Mouse (Mus musculus): ENCODE results near the gene Srbd1. TPM values are rescaled to one million over a fixed set of nuclear protein-coding genes. Genes with fewer than 3 reads are reported as not detected.

Gene Srbd1
- polyA plus RNA-seq, 1 experiment, result 9.0 TPM

DNA sequence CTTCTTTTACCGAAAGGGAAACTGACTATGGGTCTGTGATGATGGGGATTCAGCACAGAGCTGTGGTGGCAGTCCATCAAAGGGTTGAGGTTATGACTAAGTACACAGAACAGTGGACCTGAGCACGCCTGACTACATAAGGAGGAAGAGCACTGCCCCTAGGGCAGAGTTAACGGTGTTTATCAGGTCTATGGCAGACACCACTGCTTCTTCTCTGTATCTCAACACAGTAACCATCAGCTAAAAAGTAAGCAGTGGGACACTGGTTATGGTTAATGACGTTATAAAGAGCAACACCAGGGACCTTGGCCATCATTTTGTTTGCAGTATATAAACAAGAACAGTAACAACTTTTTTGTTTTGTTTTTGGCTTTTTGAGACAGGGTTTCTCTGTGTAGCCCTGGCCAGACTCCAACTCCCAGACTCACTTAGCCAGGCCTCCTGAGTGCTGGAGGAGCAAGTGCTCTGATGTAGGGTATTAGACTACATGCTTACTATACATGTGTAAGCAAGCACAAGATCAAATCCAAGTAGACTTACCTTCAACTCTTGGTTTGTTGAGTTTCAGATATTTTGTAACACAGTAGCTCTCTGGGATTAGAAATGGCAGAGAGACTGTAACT lies 117.3 kb downstream of the Srbd1 start:
- no peak for TF ChIP-seq GATA1 (IDR thresholded peaks at IDR 0.05; ENCODE audit: low read length)

DNA sequence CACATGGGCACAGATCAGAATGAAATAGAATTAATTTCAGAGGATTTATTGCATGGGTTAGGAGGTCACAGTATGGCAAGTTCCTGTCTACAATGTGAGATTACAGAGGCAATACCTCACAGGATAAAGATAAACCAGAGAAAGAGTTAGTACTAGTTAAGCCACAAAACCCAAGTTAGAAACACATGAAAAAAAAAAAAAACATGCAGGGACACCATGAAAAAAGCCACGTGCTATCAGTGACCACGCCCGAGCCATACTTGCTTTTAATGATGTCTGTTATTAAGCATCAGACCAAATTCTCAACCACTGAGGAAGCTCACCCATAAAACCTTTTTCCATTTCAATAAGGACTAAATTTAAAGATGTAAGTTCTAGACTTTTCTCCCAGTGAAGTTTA lies 120.4 kb downstream of the Srbd1 start:
- no peak for TF ChIP-seq GATA1 (IDR thresholded peaks at IDR 0.05; ENCODE audit: low read length)

DNA sequence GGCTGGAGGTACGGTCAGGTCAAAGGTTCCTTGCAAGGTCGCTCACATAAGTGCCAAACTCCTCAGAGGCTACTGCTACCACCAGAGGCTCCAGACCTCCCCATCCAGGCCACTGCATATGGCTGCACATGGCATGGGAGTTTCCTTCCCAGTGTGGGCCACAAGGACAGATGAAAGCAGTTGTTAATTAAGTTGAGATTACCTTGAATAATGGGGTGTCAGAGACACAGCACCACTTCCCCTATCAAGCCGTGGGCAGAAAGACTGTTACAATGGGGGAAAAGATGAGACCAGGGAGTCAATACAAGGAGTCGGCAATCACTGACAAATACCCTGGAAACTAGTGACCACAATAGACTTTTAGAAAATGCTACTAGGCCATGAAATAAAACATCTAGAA lies 122.6 kb downstream of the Srbd1 start:
- no peak for TF ChIP-seq GATA1 (IDR thresholded peaks at IDR 0.05; ENCODE audit: low read length)

DNA sequence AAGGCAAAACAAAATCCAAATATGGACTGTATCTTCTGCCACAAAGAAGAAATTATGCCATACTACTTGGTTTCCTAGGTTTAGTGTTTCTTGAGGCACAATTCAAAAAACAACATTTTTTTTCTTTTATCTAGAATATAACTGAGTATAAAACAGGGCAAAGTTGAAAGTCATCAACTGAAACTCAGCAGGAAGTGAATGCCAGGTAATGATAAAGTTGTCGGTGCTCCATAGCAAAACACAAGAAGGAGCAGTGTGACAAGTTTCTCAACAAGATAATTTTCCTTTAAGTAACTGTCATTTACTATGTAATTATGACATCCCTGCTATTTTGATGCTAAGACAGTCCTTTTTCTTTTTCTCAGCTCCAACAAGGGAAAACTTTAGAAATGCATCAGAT lies 123.2 kb downstream of the Srbd1 start:
- TF ChIP-seq GATA1 (IDR thresholded peaks at IDR 0.05; ENCODE audit: low read length), result no peak

DNA sequence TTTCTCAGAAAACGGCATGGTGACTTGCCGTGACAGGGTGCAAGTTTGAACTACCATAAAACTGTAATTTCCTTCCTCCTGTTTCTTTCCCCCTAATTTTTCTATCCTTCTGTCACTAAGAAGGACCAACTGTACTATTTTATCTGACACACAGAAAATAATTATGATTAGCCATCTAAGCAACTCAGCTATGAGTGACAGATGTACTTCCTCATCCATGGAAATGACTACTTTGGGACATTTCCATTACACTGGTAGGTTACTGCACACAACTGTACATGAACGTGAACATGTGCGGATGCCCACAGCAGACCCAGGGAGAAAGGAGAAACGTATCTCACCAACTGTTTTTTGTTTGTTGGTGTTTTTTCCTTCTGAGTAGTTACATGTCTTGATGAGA lies 123.7 kb downstream of the Srbd1 start:
- no peak for TF ChIP-seq GATA1 (IDR thresholded peaks at IDR 0.05; ENCODE audit: low read length)

DNA sequence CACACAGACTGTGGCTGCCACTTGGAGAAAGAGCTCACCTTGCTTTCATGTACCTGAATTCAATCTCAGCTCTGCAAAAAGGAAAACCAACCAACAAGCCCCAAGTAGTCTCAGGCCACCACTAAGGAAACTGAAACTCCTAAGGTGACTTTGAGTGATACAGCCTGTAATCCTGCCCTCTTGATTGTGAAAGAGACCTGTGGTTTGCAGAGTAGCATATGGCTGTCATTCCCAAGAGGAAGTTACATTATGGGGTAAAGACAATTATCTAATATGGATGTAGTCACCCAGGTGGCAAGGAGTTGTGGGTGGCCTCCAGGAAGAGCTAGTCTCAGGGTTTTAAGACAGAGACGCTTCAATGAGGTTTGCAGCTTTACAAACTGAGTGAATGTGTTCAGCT lies 125.2 kb downstream of the Srbd1 start:
- TF ChIP-seq GATA1 (IDR thresholded peaks at IDR 0.05; ENCODE audit: low read length), result no peak

DNA sequence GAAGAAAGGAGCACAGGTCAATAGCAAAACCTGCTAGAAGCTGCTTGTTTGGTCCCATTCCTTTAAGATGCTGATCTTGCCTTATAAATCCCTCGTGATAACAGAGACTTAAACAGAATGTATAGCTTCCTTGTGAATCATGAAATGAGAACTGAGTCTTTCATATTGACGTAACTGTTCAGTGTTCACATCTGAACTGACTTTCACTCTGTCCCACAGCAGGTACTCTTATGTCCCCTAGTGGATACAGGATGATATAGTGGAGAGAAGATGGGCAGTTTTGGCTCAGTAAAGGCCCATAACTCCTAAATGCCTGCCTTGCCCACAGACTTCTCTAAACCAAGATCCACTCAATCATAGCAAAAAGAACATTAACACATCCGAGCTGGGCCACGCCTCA lies 130.7 kb downstream of the Srbd1 start:
- TF ChIP-seq GATA1 (IDR thresholded peaks at IDR 0.05; ENCODE audit: low read length), result no peak

DNA sequence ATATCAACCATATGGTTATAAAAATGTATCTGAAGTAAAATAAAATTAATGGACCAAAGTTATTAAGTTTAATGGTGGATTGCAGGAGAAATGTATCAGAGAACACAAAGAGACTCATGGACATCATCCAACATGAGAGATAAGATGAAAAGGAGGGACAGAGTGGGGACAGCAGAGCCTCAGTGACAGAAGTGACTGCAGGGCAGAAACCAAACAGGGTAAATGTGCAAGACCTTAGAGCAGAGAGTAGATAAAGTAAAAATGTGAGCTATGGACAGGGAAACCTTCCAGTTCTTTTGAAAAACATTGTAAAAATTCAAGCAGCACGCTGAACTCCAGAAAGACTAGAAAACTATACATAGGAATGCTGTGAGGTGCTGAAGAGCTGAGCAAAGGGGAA lies 132.4 kb downstream of the Srbd1 start:
- TF ChIP-seq GATA1 (IDR thresholded peaks at IDR 0.05; ENCODE audit: low read length), result no peak

DNA sequence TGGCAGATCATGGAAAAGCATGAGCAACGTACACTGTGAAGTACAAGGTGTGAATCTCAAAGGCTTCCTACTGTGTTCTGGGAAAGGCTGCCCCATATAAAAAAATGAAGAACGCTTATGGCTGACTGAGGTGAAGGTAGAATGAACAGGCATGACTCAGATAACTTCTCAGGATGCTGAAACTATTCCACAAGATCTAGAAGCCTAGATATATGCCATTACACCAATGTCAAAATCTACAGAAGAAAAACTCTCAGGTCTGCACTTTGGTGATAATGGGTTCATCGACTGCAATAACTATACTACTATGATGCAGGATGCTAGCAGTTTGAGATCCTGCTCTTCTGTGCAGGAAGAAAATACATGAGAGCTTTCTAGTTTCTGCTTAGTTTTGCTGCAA lies 133.1 kb downstream of the Srbd1 start:
- TF ChIP-seq GATA1 (IDR thresholded peaks at IDR 0.05; ENCODE audit: low read length), result no peak

DNA sequence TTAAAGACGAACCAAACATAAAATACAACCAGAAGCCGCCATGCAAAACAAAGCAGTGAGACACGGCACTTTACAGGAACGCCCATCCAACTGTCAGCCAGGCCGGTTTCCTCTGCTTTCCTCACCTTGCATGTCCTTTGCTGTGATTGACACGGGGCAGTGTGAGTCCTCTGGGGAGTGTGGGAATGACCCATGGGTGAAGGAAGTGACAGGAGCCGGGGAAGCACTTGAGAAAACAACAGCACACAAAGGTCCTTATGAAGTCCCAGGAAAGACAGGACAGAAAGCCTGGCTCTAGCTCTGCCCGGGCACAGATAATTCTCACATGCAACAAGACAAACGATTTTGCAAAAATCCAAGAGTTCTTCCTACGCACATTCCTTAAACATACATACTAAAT lies 136.6 kb downstream of the Srbd1 start:
- no peak for TF ChIP-seq GATA1 (IDR thresholded peaks at IDR 0.05; ENCODE audit: low read length)

DNA sequence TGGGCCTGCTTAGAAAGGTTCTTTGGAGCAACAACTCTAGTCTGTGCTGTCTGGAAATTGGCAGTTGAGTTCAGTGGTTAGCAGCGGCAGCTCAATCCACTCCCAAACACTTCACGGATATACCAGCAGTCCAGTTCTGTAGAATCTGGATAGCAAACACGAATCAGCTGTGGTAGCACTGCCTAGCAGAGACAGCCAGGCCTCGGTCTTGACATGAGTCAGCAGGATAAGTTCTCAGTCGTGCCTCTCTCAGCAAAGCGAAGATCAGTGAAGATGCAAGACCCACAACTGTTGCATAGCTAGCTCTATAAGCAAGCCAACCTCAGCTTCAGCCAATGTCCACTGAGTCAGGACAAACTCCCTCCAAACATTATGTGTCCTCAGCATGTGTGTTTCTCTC lies 142.9 kb downstream of the Srbd1 start:
- TF ChIP-seq GATA1 (IDR thresholded peaks at IDR 0.05; ENCODE audit: low read length), result no peak

DNA sequence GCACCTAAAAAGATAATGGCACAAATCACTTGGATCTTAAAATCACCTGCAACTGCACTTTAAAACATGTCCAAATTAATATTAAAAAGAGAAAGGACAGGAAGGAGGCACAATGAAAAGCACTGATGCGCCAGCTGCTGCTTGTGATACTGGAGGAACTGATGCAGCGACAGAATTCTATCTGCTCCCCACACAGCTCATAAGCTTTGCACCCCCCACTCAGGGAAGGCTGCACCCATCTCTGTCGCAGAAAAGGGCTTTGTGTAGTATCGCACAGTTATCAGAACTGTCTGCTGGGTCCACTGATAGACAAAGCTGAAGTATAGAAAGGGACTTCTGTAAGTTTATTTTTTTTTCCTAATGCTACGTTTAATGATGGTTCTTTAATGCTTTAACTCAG lies 143.3 kb downstream of the Srbd1 start:
- TF ChIP-seq GATA1 (IDR thresholded peaks at IDR 0.05; ENCODE audit: low read length), result no peak

DNA sequence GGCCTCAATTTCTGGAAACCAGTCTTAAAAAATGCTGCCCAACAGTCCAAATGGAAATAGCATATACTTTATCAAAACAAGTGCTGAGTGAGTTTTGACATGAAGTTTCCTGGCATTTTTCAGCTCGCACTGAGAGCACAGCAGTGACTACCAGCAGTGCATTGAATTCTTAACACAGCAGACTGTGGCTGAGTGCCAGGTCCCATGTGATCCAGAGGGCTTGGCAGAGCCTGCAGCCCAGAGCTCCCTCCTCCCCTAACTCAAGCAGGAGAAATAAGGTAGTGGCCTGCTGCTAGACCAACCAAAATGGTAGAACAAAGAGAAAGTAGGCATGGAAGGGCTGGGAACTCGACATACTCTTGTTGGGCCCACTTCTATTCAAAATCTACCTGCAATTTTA lies 149.2 kb downstream of the Srbd1 start:
- no peak for TF ChIP-seq GATA1 (IDR thresholded peaks at IDR 0.05; ENCODE audit: low read length)

DNA sequence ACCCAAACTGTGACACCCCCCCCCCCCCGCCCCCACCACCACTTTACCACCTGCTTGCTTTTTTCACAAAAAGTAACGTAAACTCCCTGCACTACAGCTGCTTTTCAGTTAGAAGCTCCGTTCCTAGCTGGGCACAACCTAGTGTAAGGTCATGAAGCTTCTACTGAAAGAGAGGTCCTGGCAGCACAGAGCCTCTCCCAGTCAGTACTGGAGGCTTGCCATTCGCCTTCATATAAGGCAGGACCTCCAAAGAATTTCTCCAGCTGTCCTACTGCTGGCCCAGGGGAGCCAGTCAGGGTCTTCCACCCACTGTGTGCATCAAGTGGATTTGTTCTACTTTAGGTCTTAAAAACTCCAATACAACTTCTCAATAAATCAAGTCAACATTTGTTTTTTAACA lies 149.9 kb downstream of the Srbd1 start:
- TF ChIP-seq GATA1 (IDR thresholded peaks at IDR 0.05; ENCODE audit: low read length), result no peak

DNA sequence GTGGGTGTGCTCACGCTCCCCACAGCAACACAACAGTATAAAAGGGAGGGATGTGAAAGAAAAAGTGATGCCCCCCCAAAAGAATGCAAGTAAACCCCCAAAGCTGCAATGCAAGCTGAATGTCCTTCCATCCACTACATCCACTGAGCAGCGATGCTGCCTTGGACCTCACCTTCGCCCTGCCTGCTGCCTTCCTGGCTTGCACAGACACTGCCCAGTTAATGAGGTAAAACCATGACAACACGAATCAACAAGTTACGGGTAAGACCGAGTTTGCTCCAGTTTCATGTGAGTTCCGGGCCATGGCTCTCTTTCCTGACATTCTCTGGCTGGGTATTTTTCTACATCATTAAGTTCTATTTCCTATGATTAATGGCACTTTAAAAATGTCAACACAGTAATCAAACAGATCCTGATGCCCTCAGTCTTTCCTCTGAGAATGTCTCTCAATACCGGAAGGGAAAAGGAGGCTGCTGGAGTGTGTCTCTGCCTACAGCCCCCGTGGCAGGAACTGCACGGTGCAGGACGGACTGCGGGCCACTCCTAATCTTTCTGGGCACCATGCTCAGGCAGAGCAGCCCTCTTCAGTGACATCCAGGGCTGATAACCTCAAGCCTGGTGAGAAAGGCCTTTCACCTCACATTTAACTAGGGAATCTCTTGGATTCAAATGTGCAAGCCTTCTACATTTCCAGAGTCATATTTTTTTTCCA lies 155.8 kb downstream of the Srbd1 start:
- TF ChIP-seq GATA1 (IDR thresholded peaks at IDR 0.05; ENCODE audit: low read length), result no peak

DNA sequence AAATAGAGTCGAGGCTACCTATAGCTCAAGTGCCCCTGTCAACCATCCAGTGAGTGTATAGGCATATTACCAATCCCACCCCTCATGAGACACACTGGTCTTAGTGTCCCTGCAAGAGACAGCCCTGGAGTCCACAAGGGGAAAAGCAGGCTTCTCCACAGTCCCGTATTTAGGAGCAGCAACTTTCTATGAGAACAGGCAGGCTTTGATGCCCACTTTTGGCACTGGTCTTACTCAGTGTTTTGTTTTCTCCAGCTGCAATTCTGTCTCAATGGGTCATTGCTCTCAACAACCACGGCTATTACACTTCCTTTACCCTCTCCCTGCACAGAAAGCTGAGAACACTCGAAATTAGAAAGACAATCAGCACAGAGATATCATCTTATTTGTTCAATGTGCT lies 157.4 kb downstream of the Srbd1 start:
- no peak for TF ChIP-seq GATA1 (IDR thresholded peaks at IDR 0.05; ENCODE audit: low read length)

DNA sequence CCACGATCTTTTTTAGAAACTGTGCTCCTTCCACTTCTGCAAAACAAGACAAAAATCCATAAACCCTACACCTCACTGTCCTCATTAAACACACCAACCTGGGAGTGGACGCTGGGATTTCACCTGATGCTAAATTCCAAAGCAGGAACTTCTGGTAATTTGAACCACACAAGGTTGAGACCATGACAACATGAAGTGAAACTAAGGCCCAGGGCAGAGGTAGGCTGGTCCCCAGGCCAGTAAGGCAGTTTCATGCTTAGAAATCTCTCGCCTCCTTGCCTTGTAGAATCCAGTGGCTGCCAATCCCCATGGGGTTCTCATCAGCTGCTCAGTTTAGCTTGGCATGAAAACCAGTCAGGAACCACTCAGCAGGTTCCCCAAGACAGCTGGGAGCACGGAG lies 158.4 kb downstream of the Srbd1 start:
- TF ChIP-seq GATA1 (IDR thresholded peaks at IDR 0.05; ENCODE audit: low read length), result no peak

All from G1E-ER4 (cell line).